9 mouse cellular contexts compared by ENCODE assay signal in genomic region chr8:84567541-84567940, GRCm38 (mm10).
DNase-seq lines count a peak whose midpoint lies in the region; TF ChIP-seq lines count a peak whose summit lies in the region.
"Had no signal": no experiment of that assay in that cellular context is flagged by ENCODE, and none has a peak within 500 bp of the region (broad histone marks: within the 10 kb centered on the region; RNA-seq: fewer than 3 reads in every experiment).

No protein-coding gene starts in this region.

- intact Hi-C loops in heart, postnatal 25 days (cut with DNase I): no loop called here

- 0 out of 2 replicates have a peak overlapping the region, but pooled peaks have one; percentile 20 for H3K4me3 ChIP-seq in E14TG2a.4 (replicated peaks; ENCODE audit: low read length)
- H3K4me3 ChIP-seq: intestine, embryonic 15.5 days had no signal

- DNase-seq in heart, postnatal 4 days: peak; percentile 58
- DNase-seq in heart, postnatal 25 days (ENCODE audit: low spot score): no peak
- peak; percentile 31 for DNase-seq in induced T-regulatory cell, adult 2 months (ENCODE audit: low read depth)
- peak; percentile 59 for DNase-seq in naive thymus-derived CD4-positive, alpha-beta T cell, adult 2 months (ENCODE audit: low read depth)
- no peak for DNase-seq in urinary bladder, postnatal 4 days (ENCODE audit: low spot score in 2 of 2)
- no peak for DNase-seq in embryo, embryonic 10.5 days (ENCODE audit: low spot score)
- DNase-seq in left cerebral cortex, adult 8-10 months (ENCODE audit: low spot score in 2 of 2): no peak

- no peak; the same call in 1 of the 2 replicates for TF ChIP-seq CTCF in E14TG2a.4 (conservative IDR thresholded peaks at IDR 0.05; ENCODE audit: low read length)

- no peaks in the 10 kb centered on the region for H3K9me3 ChIP-seq in E14TG2a.4 (ENCODE audit: low read length)
- H3K9me3 ChIP-seq: intestine, embryonic 15.5 days had no signal

- peaks cover 21% of the 10 kb centered on the region; the same call in 1 of the 2 replicates for H3K27me3 ChIP-seq in E14TG2a.4 (ENCODE audit: insufficient read depth, low read length)

- H3K4me1 ChIP-seq in E14TG2a.4 (replicated peaks; ENCODE audit: low read depth, low read length): peaks cover 49% of the 10 kb centered on the region
- H3K4me1 ChIP-seq: intestine, embryonic 15.5 days had no signal

- H3K36me3 ChIP-seq in E14TG2a.4 (ENCODE audit: insufficient read depth, low read length): peaks cover 21% of the 10 kb centered on the region
- H3K36me3 ChIP-seq: intestine, embryonic 15.5 days had no signal

Comparison
In these comparisons a context has a peak if more than half of its experiments do, and no peak if none do; other contexts are left out.
1. DNase-seq: peak in heart, postnatal 4 days (single experiment), induced T-regulatory cell, adult 2 months (single experiment) and naive thymus-derived CD4-positive, alpha-beta T cell, adult 2 months (single experiment); none in heart, postnatal 25 days (single experiment), urinary bladder, postnatal 4 days (0 of 2), embryo, embryonic 10.5 days (single experiment) and left cerebral cortex, adult 8-10 months (0 of 2).